Mouse (Mus musculus): ENCODE data around the gene Myg1. TPM values are rescaled to one million over a fixed set of nuclear protein-coding genes. Genes with fewer than 3 reads are reported as not detected.
A peak's percentile ranks its signal among the peaks of the same experiment; 100 is the strongest.

Myg1 gene
- polyA plus RNA-seq, 1 experiment from 2014 or later, result 78.4 TPM

DNA sequence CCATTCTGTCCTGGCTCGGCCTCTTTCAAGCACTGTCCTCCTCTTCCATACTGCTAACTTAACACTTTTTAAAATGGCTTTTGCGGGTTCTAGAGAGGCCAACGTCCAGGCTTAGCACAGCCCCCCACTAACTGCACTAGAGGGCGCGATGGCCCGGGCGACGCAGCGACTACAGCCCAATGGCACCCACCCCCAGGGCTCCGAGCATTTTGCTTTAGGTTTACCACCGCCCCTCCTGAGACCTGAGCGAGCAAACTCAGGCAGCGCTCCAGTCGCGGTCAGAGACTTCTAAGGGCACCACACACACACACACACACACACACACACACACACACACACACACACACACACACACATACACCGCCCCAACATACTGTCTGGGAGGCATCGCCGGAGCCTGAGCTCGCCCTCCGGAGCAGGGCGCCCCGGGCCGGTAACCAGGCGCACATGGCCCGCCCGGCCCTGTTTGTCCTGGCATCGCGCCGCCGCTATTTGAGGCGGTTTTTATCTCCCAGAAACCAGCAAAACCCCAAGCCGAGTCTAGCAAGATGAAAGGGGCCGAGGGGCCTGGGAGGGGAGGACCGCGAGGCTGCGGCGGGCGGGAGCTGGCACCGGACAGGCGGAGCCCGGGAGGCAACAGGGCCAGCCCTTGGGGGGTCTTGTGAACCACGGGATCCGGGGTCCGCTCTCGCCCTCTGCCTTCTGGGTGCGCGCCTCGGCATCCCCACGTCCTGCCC, 23.8 kb downstream of the Myg1 start:
- H3K27me3 ChIP-seq (ENCODE audit: control insufficient read depth, insufficient read depth, low read length), result peaks cover 42% of the 10 kb centered on the region
- H3K4me2 ChIP-seq (replicated peaks), result peak overlapping the region; percentile 83
- peak; percentile 56 for DNase-seq (ENCODE audit: low spot score)
- H3K36me3 ChIP-seq (replicated peaks; ENCODE audit: control insufficient read depth, insufficient read depth), result no peaks in the 10 kb centered on the region
- under 1% methylated on average over 45 of the region's 49 CpGs for WGBS
- ATAC-seq (ENCODE audit: low FRiP score), result peak; percentile 47; the same call in 1 of the 2 replicates
- H3K9ac ChIP-seq, result peak overlapping the region; percentile 63
- peak overlapping the region; percentile 41 for H3K4me3 ChIP-seq (replicated peaks; ENCODE audit: low read length)
- H3K27ac ChIP-seq, result peak overlapping the region; percentile 60; the same call in 1 of the 2 replicates
- peaks cover 21% of the 10 kb centered on the region for H3K4me1 ChIP-seq (replicated peaks; ENCODE audit: control insufficient read depth, insufficient read depth, low read length)
- no peaks in the 10 kb centered on the region for H3K9me3 ChIP-seq (ENCODE audit: control insufficient read depth, low read length)

GRCm38 (mm10) chr15:102355871-102356441, 24.4 kb downstream of the Myg1 start:
- Histone ChIP-seq H3K27ac (peak overlapping the region; percentile 60; the same call in 1 of the 2 replicates), H3K9me3 (ENCODE audit: control insufficient read depth, low read length) (no peaks in the 10 kb centered on the region), H3K4me2 (replicated peaks) (peak overlapping the region; percentile 83), H3K4me1 (replicated peaks; ENCODE audit: control insufficient read depth, insufficient read depth, low read length) (peaks cover 21% of the 10 kb centered on the region), H3K4me3 (replicated peaks; ENCODE audit: low read length) (peak overlapping the region; percentile 41), H3K9ac (peak overlapping the region; percentile 63), H3K36me3 (replicated peaks; ENCODE audit: control insufficient read depth, insufficient read depth) (no peaks in the 10 kb centered on the region), H3K27me3 (ENCODE audit: control insufficient read depth, insufficient read depth, low read length) (peaks cover 42% of the 10 kb centered on the region)
- DNase-seq (ENCODE audit: low spot score) (no peak), ATAC-seq (ENCODE audit: low FRiP score) (peak; percentile 51; the same call in 1 of the 2 replicates)
- WGBS, result under 1% methylated on average over 38 of the region's 38 CpGs

DNA sequence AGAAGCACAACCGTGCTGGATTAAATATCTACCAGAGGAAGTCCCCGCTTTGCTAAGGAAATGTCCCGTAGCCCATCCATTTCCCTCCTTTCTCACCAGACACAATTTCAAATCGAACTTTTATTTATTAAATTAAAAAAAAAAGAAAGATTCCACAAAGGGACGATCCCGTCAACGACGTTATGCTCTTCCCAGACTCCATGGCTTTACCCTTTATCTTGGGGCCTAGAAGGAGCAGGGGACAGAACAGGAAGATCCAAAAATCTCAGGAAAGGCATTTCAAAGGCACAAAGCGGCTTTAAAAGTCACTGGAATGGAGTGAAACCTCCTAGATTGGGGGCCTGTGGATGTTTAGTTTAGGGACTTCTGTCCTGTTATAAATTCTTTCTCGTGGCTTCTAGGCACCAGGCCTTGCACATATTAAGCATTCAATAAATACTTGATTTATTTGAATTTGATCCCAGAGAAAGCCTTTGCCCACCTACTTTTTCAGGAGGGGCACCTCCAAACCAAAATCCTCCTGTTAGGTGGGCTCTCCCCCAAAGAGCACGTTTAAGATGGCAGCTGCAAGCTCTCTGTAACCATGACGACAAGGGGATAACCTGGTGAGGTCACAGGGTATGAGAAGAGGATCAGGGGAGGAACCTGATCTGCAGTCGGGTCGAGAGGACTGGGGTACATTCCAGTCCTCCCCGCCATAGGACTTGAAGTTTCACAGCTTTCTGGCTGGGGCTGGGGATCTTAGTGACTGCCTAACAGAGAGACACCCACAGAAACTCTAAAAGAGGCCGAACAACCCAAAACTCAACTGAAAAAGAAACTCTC, 25.2 kb downstream of the Myg1 start:
- 0 out of 2 replicates have a peak overlapping the region, but pooled peaks have one; percentile 5 for H3K27ac ChIP-seq
- ATAC-seq (ENCODE audit: low FRiP score) (no peak), DNase-seq (ENCODE audit: low spot score) (no peak)
- no peaks in the 10 kb centered on the region for H3K36me3 ChIP-seq (replicated peaks; ENCODE audit: control insufficient read depth, insufficient read depth)
- no peak overlapping the region; the same call in 1 of the 2 replicates for H3K4me3 ChIP-seq (replicated peaks; ENCODE audit: low read length)
- WGBS, result 26% methylated on average over 16 of the region's 16 CpGs
- no peaks in the 10 kb centered on the region for H3K9me3 ChIP-seq (ENCODE audit: control insufficient read depth, low read length)
- peak overlapping the region; percentile 83 for H3K4me2 ChIP-seq (replicated peaks)
- peak overlapping the region; percentile 63; the same call in 1 of the 2 replicates for H3K9ac ChIP-seq
- H3K27me3 ChIP-seq (ENCODE audit: control insufficient read depth, insufficient read depth, low read length), result peaks cover 42% of the 10 kb centered on the region
- peaks cover 21% of the 10 kb centered on the region for H3K4me1 ChIP-seq (replicated peaks; ENCODE audit: control insufficient read depth, insufficient read depth, low read length)

GRCm38 (mm10) chr15:102358126-102358525, 26.6 kb downstream of the Myg1 start:
- Histone ChIP-seq H3K4me2 (replicated peaks) (peak overlapping the region; percentile 46), H3K27me3 (ENCODE audit: control insufficient read depth, insufficient read depth, low read length) (peaks cover 42% of the 10 kb centered on the region), H3K9me3 (ENCODE audit: control insufficient read depth, low read length) (no peaks in the 10 kb centered on the region), H3K36me3 (replicated peaks; ENCODE audit: control insufficient read depth, insufficient read depth) (no peaks in the 10 kb centered on the region), H3K4me3 (replicated peaks; ENCODE audit: low read length) (peak overlapping the region; percentile 13), H3K4me1 (replicated peaks; ENCODE audit: control insufficient read depth, insufficient read depth, low read length) (peaks cover 21% of the 10 kb centered on the region), H3K27ac (no peak overlapping the region), H3K9ac (no peak overlapping the region)
- 1% methylated on average over 25 of the region's 25 CpGs for WGBS
- no peak for DNase-seq (ENCODE audit: low spot score)
- no peak; the same call in 1 of the 2 replicates for ATAC-seq (ENCODE audit: low FRiP score)

DNA sequence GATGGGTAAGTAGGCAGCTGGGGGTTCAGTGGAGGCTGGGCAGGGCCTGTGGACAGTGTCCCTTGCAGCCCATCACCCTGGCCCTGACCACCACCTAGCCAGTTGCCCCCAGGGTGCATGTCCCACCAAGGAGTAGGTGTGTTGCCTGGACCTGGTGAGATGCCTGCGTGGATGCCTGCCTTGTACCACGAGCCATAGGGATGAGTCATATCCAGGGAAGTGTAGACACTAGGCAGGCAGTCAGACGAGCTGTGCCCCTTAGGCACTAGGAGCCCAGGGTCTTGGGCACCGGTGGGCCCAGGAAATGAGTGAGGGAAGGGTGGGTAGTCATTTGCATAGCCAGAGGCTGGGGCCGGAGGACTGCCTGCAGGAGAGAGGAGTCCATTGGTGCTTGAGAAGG, 27.3 kb downstream of the Myg1 start:
- no peak for ATAC-seq (ENCODE audit: low FRiP score)
- Histone ChIP-seq H3K9ac (no peak overlapping the region), H3K4me2 (replicated peaks) (no peak overlapping the region), H3K4me3 (replicated peaks; ENCODE audit: low read length) (no peak overlapping the region), H3K27me3 (ENCODE audit: control insufficient read depth, insufficient read depth, low read length) (peaks cover 42% of the 10 kb centered on the region), H3K4me1 (replicated peaks; ENCODE audit: control insufficient read depth, insufficient read depth, low read length) (peaks cover 21% of the 10 kb centered on the region), H3K9me3 (ENCODE audit: control insufficient read depth, low read length) (no peaks in the 10 kb centered on the region), H3K27ac (no peak overlapping the region), H3K36me3 (replicated peaks; ENCODE audit: control insufficient read depth, insufficient read depth) (no peaks in the 10 kb centered on the region)
- DNase-seq (ENCODE audit: low spot score), result no peak
- 20% methylated on average over 5 of the region's 5 CpGs for whole genome bisulfite sequencing

DNA sequence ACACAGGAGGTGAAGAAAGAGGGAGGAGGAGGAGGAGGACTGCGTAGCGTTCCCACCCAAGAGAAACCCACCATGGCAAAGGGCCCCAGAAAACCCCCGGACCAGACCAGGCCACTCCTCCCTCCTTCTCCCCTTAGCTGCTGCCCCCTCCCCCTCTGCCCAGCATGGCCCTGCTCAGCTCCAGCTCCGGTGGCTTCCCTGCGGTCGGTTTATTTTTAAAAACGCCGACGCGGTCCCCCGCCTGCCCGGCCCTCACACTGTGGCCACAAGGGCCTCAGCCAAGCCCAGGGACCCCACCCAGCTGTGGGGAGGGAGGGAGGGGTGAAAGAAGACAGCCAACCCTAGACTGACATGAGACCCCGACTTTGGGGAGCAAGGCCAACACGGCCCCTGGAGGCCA, 31.1 kb downstream of the Myg1 start:
- WGBS, result 11% methylated on average over 14 of the region's 14 CpGs
- Histone ChIP-seq H3K4me1 (replicated peaks; ENCODE audit: control insufficient read depth, insufficient read depth, low read length) (peaks cover 14% of the 10 kb centered on the region; the same call in 1 of the 2 replicates), H3K27ac (no peak overlapping the region), H3K4me2 (replicated peaks) (no peak overlapping the region), H3K9me3 (ENCODE audit: control insufficient read depth, low read length) (no peaks in the 10 kb centered on the region), H3K36me3 (replicated peaks; ENCODE audit: control insufficient read depth, insufficient read depth) (no peaks in the 10 kb centered on the region), H3K4me3 (replicated peaks; ENCODE audit: low read length) (no peak overlapping the region), H3K27me3 (ENCODE audit: control insufficient read depth, insufficient read depth, low read length) (peaks cover 24% of the 10 kb centered on the region), H3K9ac (no peak overlapping the region)
- no peak for DNase-seq (ENCODE audit: low spot score)
- no peak for ATAC-seq (ENCODE audit: low FRiP score)

DNA sequence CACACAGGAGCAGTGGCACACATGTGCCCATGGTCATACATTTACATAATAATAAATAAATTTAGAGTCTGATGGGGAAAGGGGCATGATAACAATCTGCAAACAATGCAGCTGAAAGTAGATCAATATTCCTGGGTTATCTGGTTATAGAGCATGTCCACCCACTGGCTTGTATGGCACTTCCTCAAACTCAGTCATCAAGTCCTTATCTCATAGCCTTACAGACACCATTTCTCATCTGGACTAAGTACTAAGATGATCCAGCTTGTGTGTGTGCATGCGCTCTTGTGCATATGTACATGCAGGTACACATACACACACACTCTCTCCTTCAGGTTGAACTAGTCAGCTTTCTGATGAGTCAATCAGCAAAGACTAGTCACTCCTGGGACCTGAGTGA, 33.2 kb downstream of the Myg1 start:
- H3K9me3 ChIP-seq (ENCODE audit: control insufficient read depth, low read length), result no peaks in the 10 kb centered on the region
- no peak overlapping the region for H3K4me2 ChIP-seq (replicated peaks)
- H3K27me3 ChIP-seq (ENCODE audit: control insufficient read depth, insufficient read depth, low read length), result peaks cover 5% of the 10 kb centered on the region; the same call in 1 of the 2 replicates

DNA sequence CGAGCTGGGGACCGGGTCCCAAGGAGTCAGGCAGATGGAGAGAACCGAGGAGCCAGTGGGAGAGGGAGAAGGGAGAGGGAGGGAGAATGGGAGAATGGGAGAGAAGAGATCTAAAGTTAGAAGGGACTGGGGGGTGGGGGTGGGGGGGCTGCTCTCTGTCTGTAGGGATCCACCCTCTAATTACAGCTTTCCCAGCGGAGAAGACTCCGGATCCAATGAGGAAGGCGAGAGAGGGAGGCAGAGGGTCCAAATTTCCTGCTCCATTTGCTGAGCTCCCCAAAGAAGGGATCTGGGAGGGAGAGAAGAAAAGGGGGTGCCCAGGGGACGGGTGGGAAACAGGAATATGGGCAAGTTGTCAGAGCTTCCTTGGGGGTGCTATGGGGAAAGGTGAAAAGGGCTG, 34.7 kb downstream of the Myg1 start:
- peak overlapping the region; percentile 53 for H3K4me2 ChIP-seq (replicated peaks)
- no peaks in the 10 kb centered on the region for H3K36me3 ChIP-seq (replicated peaks; ENCODE audit: control insufficient read depth, insufficient read depth)
- H3K9ac ChIP-seq, result peak overlapping the region; percentile 54
- 7% methylated on average over 7 of the region's 7 CpGs for WGBS
- peaks cover 4% of the 10 kb centered on the region; the same call in 1 of the 2 replicates for H3K27me3 ChIP-seq (ENCODE audit: control insufficient read depth, insufficient read depth, low read length)
- H3K27ac ChIP-seq, result peak overlapping the region; percentile 20; the same call in 1 of the 2 replicates
- ATAC-seq (ENCODE audit: low FRiP score) (no peak), DNase-seq (ENCODE audit: low spot score) (no peak)
- peak overlapping the region; percentile 27 for H3K4me3 ChIP-seq (replicated peaks; ENCODE audit: low read length)
- no peaks in the 10 kb centered on the region for H3K9me3 ChIP-seq (ENCODE audit: control insufficient read depth, low read length)
- H3K4me1 ChIP-seq (replicated peaks; ENCODE audit: control insufficient read depth, insufficient read depth, low read length), result peaks cover 7% of the 10 kb centered on the region; the same call in 1 of the 2 replicates

More for the DNA sequence above, 33.2 kb downstream of the Myg1 start:
- H3K4me3 ChIP-seq (replicated peaks; ENCODE audit: low read length), result no peak overlapping the region
- H3K36me3 ChIP-seq (replicated peaks; ENCODE audit: control insufficient read depth, insufficient read depth), result no peaks in the 10 kb centered on the region
- ATAC-seq (ENCODE audit: low FRiP score), result no peak
- no peak for DNase-seq (ENCODE audit: low spot score)
- 100% methylated on average over 1 of the region's 1 CpGs for WGBS
- no peak overlapping the region for H3K27ac ChIP-seq
- no peak overlapping the region for H3K9ac ChIP-seq
- H3K4me1 ChIP-seq (replicated peaks; ENCODE audit: control insufficient read depth, insufficient read depth, low read length), result peaks cover 5% of the 10 kb centered on the region; the same call in 1 of the 2 replicates
